Mouse (Mus musculus) hindbrain, postnatal 0 days (tissue): ENCODE results near the gene Tmem201. TPM values are rescaled to one million over a fixed set of nuclear protein-coding genes. Genes with fewer than 3 reads are reported as not detected.

ENCODE experiments used
- ATAC-seq: fragments of 200-750 bp; cut with Nextera tagmentation; 2 replicates; pipeline ENCODE4 v1.8.0; 2017; ENCODE audit warnings: mild to moderate bottlenecking, moderate TSS enrichment, moderate library complexity
- DNase-seq: peaks from one replicate; pipeline ENCODE4 v3.0.0-alpha.2; 2015; ENCODE audit warnings: low spot score
- H3K27ac ChIP-seq: fragments of 300-500 bp; sonication (generic); 2 replicates; pipeline ENCODE4 v1.5.1; 2014; ENCODE audit warnings: mild to moderate bottlenecking
- H3K27me3 ChIP-seq: fragments of 300-500 bp; sonication (generic); 2 replicates; pipeline ENCODE4 v1.6.1; 2014; ENCODE audit warnings: low read length, mixed read lengths; ENCODE audit not compliant: insufficient read depth
- H3K36me3 ChIP-seq: fragments of 300-500 bp; sonication (generic); 2 replicates; pipeline ENCODE4 v1.6.1; 2014; ENCODE audit warnings: low read length, mixed read lengths; ENCODE audit not compliant: insufficient read depth
- H3K4me1 ChIP-seq: fragments of 300-500 bp; sonication (generic); 2 replicates; pipeline ENCODE4 v1.6.1; 2014; ENCODE audit warnings: antibody characterized with exemption, low read length, mixed read lengths; ENCODE audit not compliant: insufficient read depth
- H3K4me2 ChIP-seq: fragments of 300-500 bp; sonication (generic); 2 replicates; pipeline ENCODE4 v1.6.1; 2014; ENCODE audit warnings: low read depth, mild to moderate bottlenecking, low read length, moderate library complexity, mixed read lengths
- H3K4me3 ChIP-seq: fragments of 300-500 bp; sonication (generic); 2 replicates; pipeline ENCODE4 v1.5.1; 2014; ENCODE audit warnings: low read length
- H3K9ac ChIP-seq: fragments of 300-500 bp; sonication (generic); replicated peaks from 2 replicates; pipeline ENCODE4 v1.6.1; 2014; ENCODE audit warnings: mild to moderate bottlenecking, low read length, moderate library complexity, mixed read lengths
- H3K9me3 ChIP-seq: fragments of 300-500 bp; sonication (generic); 2 replicates; pipeline ENCODE4 v1.6.1; 2016; ENCODE audit warnings: low read length, mixed read lengths
- CTCF ChIP-seq: IDR thresholded peaks from 2 replicates; pipeline ENCODE4 v1.5.1; 2016; ENCODE audit warnings: antibody characterized with exemption, control low read depth, low read depth
- WGBS: fragments of 180-500 bp; shearing (Covaris S2); extraction: QIAGEN DNeasy Blood & Tissue Kit; methylation state at CpG from one replicate; pipeline ENCODE4 v1.1.7; 2014; 5-methylcytosine and 5-hydroxymethylcytosine counted together
- polyA plus RNA-seq: library from polyadenylated mRNA; unstranded; fragments of >200 nt; fragmentation: Nextera tagmentation; extraction: Ambion mirVana; gene quantifications from 2 replicates; pipeline ENCODE4 v1.2.1, GENCODE M21; 2015
- total RNA-seq: library from RNA; depleted of rRNA; stranded (reverse); fragments of >200 nt; gene quantifications from 2 replicates; pipeline ENCODE4 v1.2.3, GENCODE M21; 2014

The Tmem201 gene
- total and polyA plus RNA-seq, 2 experiments from 2014 or later: 44.7 to 69.8 TPM

DNA sequence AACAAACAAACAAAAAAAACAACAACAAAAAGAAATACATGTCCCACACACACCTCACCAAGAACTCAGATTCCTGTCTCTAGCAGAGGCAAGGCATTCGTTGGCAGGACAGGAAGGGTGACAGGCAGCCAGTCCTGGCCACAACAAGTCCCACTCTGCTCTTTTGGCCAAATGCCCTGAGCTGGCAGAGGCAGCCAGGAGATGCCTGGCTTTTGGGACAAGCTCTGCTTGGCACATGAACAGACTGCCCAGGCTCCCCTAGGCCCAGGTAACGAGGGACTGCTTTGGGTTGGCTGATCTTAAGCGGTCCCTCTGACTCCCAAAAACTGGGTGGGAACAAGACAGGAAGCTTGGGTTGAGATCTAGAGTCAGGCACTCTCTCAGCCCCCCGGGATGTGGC is 1.3 kb downstream of the Tmem201 start:
- no peaks in the 10 kb centered on the region for H3K9me3 ChIP-seq
- peak; percentile 80 for DNase-seq
- no peak for ATAC-seq
- peak overlapping the region; percentile 69 for H3K4me3 ChIP-seq
- WGBS: 32% methylated on average over 4 of the region's 4 CpGs
- H3K36me3 ChIP-seq: no peaks in the 10 kb centered on the region; the same call in 1 of the 2 replicates
- H3K4me2 ChIP-seq: peak overlapping the region; percentile 61
- peaks cover 38% of the 10 kb centered on the region for H3K4me1 ChIP-seq
- TF ChIP-seq CTCF: no peak
- H3K9ac ChIP-seq: peak overlapping the region; percentile 88
- no peaks in the 10 kb centered on the region for H3K27me3 ChIP-seq
- H3K27ac ChIP-seq: no peak overlapping the region

GRCm38 (mm10) chr4:149735624-149736250 is 2.1 kb downstream of the Tmem201 start:
- Histone ChIP-seq H3K4me1 (peaks cover 38% of the 10 kb centered on the region), H3K27ac (no peak overlapping the region), H3K9me3 (no peaks in the 10 kb centered on the region), H3K9ac (no peak overlapping the region; the same call in 1 of the 2 replicates), H3K4me3 (no peak overlapping the region), H3K36me3 (peaks cover 6% of the 10 kb centered on the region), H3K27me3 (no peaks in the 10 kb centered on the region), H3K4me2 (peak overlapping the region; percentile 61)
- DNase-seq (no peak), ATAC-seq (no peak)
- no peak for TF ChIP-seq CTCF
- WGBS: 62% methylated on average over 5 of the region's 5 CpGs

GRCm38 (mm10) chr4:149734730-149735475 is 2.9 kb downstream of the Tmem201 start:
- peaks cover 38% of the 10 kb centered on the region for H3K4me1 ChIP-seq
- peaks cover 10% of the 10 kb centered on the region for H3K36me3 ChIP-seq
- H3K27me3 ChIP-seq: no peaks in the 10 kb centered on the region
- no peak for DNase-seq
- ATAC-seq: no peak
- WGBS: 62% methylated on average over 10 of the region's 10 CpGs
- peak overlapping the region; percentile 28; the same call in 1 of the 2 replicates for H3K9ac ChIP-seq
- no peak for TF ChIP-seq CTCF
- no peak overlapping the region for H3K4me3 ChIP-seq
- H3K4me2 ChIP-seq: peak overlapping the region; percentile 61; the same call in 1 of the 2 replicates
- no peak overlapping the region for H3K27ac ChIP-seq
- no peaks in the 10 kb centered on the region for H3K9me3 ChIP-seq

DNA sequence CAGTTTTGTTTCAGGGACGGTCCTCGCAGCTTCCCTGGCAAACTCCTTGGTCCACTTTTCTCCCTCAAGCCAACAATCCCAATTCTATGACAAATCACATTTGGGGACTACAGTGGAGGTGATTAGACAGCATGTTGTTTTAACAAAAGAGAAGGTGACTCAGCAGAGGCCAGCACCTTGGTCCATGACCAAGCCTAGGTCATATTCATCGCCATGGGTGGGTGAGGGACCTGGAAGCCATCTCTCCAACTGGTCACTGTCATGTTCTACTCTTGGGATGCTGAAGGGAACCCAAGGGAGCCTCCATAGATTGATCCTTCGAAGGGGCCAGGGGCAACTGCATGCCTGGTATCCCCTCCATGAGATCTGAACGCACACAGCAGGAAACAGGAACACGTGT is 3.6 kb downstream of the Tmem201 start:
- no peaks in the 10 kb centered on the region for H3K27me3 ChIP-seq
- peak overlapping the region; percentile 56; the same call in 1 of the 2 replicates for H3K27ac ChIP-seq
- H3K4me2 ChIP-seq: peak overlapping the region; percentile 24; the same call in 1 of the 2 replicates
- H3K9ac ChIP-seq: no peak overlapping the region
- WGBS: 70% methylated on average over 6 of the region's 6 CpGs
- no peak for TF ChIP-seq CTCF
- no peaks in the 10 kb centered on the region for H3K9me3 ChIP-seq
- peaks cover 38% of the 10 kb centered on the region for H3K4me1 ChIP-seq
- DNase-seq (no peak), ATAC-seq (no peak)
- peaks cover 16% of the 10 kb centered on the region for H3K36me3 ChIP-seq
- H3K4me3 ChIP-seq: no peak overlapping the region

GRCm38 (mm10) chr4:149733748-149734147 is 4.1 kb downstream of the Tmem201 start:
- Histone ChIP-seq H3K27ac (peak overlapping the region; percentile 56; the same call in 1 of the 2 replicates), H3K4me1 (peaks cover 38% of the 10 kb centered on the region), H3K4me2 (peak overlapping the region; percentile 24), H3K27me3 (no peaks in the 10 kb centered on the region), H3K4me3 (no peak overlapping the region), H3K9ac (no peak overlapping the region), H3K9me3 (no peaks in the 10 kb centered on the region), H3K36me3 (peaks cover 21% of the 10 kb centered on the region)
- ATAC-seq: no peak
- DNase-seq: peak; percentile 66
- 33% methylated on average over 6 of the region's 6 CpGs for WGBS
- TF ChIP-seq CTCF: no peak

DNA sequence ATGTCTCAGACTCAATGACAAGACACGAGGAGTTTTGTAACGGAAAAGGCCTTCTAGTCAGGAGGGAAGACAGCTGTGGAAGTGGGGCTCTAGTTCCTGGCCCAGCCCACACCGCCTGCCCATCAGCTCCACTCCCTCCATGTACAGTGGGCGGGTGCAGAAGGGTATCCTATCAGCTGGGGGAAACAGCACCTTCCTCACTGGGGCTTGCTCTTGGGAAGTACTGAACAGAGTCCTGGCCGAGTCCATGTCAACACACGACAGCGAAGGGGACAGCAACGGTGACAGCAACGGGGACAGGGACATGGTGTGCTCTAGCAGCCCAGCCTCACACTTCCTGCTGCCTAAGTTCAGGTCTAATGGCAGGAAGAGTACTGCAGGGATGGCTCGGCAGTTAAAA is 5.0 kb downstream of the Tmem201 start:
- Histone ChIP-seq H3K4me1 (peaks cover 38% of the 10 kb centered on the region), H3K4me2 (no peak overlapping the region), H3K9me3 (no peaks in the 10 kb centered on the region), H3K36me3 (peaks cover 26% of the 10 kb centered on the region), H3K9ac (no peak overlapping the region), H3K27ac (no peak overlapping the region; the same call in 1 of the 2 replicates), H3K4me3 (no peak overlapping the region), H3K27me3 (no peaks in the 10 kb centered on the region)
- WGBS: 70% methylated on average over 10 of the region's 10 CpGs
- DNase-seq: no peak
- no peak for TF ChIP-seq CTCF
- no peak for ATAC-seq
